Mouse (Mus musculus) intestine, embryonic 14.5 days (tissue): Measurements from ENCODE around the gene Zkscan3. TPM values are rescaled to one million over a fixed set of nuclear protein-coding genes. Genes with fewer than 3 reads are reported as not detected.
A peak's percentile ranks its signal among the peaks of the same experiment; 100 is the strongest.
"Not testable (repeated sequence)": the region's sequence is repeated elsewhere in the genome, so short reads cannot be mapped to it uniquely, and the experiment has no call there.

Experiments
- ATAC-seq: fragments of 200-750 bp; cut with Nextera tagmentation; replicated peaks from 2 replicates; pipeline ENCODE4 v1.8.0; 2017; ENCODE audit warnings: low read depth, moderate number of reproducible peaks, moderate TSS enrichment, moderate library complexity; ENCODE audit not compliant: low FRiP score, low TSS enrichment
- DNase-seq: peaks from one replicate; pipeline ENCODE4 v3.0.0-alpha.2; 2018; ENCODE audit warnings: low spot score
- H3K27ac ChIP-seq: fragments of 300-500 bp; sonication (generic); 2 replicates; pipeline ENCODE4 v1.5.1; 2014; ENCODE audit warnings: low read depth, mild to moderate bottlenecking, control low read depth
- H3K27me3 ChIP-seq: fragments of 300-500 bp; sonication (generic); replicated peaks from 2 replicates; pipeline ENCODE4 v1.6.1; 2014; ENCODE audit warnings: low read length, control low read depth; ENCODE audit not compliant: control insufficient read depth, insufficient read depth
- H3K36me3 ChIP-seq: fragments of 300-500 bp; sonication (generic); 2 replicates; pipeline ENCODE4 v1.6.1; 2014; ENCODE audit warnings: low read length, control low read depth; ENCODE audit not compliant: control insufficient read depth, insufficient read depth
- H3K4me1 ChIP-seq: fragments of 300-500 bp; sonication (generic); replicated peaks from 2 replicates; pipeline ENCODE4 v1.6.1; 2014; ENCODE audit warnings: low read length, control low read depth, mixed read lengths; ENCODE audit not compliant: control insufficient read depth, insufficient read depth
- H3K4me2 ChIP-seq: fragments of 300-500 bp; sonication (generic); 2 replicates; pipeline ENCODE4 v1.6.1; 2014; ENCODE audit warnings: low read length
- H3K4me3 ChIP-seq: fragments of 300-500 bp; sonication (generic); 2 replicates; pipeline ENCODE4 v1.5.1; 2014; ENCODE audit warnings: low read depth, low read length, control low read depth, mixed read lengths
- H3K9ac ChIP-seq: fragments of 300-500 bp; sonication (generic); 2 replicates; pipeline ENCODE4 v1.6.1; 2014; ENCODE audit warnings: mild to moderate bottlenecking, low read length
- H3K9me3 ChIP-seq: fragments of 300-500 bp; sonication (generic); 2 replicates; pipeline ENCODE4 v1.6.1; 2016; ENCODE audit warnings: low read length, control low read depth; ENCODE audit not compliant: control insufficient read depth
- WGBS: fragments of 180-500 bp; shearing (Covaris S2); extraction: QIAGEN DNeasy Blood & Tissue Kit; methylation state at CpG from one replicate; pipeline ENCODE4 v1.1.7; 2014; 5-methylcytosine and 5-hydroxymethylcytosine counted together
- polyA plus RNA-seq: library from polyadenylated mRNA; unstranded; fragments of >200 nt; fragmentation: Nextera tagmentation; extraction: Ambion mirVana; gene quantifications from 2 replicates; pipeline ENCODE4 v1.2.1, GENCODE M21; 2014

Zkscan3 gene
- polyA plus RNA-seq, 1 experiment from 2014 or later: 72.2 TPM

GRCm38 (mm10) chr13:21407341-21407740 lies 4.8 kb upstream of the Zkscan3 start:
- no peaks in the 10 kb centered on the region for H3K27me3 ChIP-seq
- peaks cover 7% of the 10 kb centered on the region; the same call in 1 of the 2 replicates for H3K4me1 ChIP-seq
- H3K36me3 ChIP-seq: no peaks in the 10 kb centered on the region
- no peak overlapping the region for H3K4me3 ChIP-seq
- 78% methylated on average over 11 of the region's 11 CpGs for WGBS
- H3K4me2 ChIP-seq: peak overlapping the region; percentile 77
- H3K9me3 ChIP-seq: no peaks in the 10 kb centered on the region
- no peak overlapping the region for H3K27ac ChIP-seq
- H3K9ac ChIP-seq: no peak overlapping the region
- ATAC-seq (no peak), DNase-seq (no peak)

- Histone ChIP-seq H3K4me1 (peaks cover 13% of the 10 kb centered on the region; the same call in 1 of the 2 replicates), H3K27me3 (no peaks in the 10 kb centered on the region), H3K27ac (no peak overlapping the region), H3K4me3 (peak overlapping the region; percentile 83), H3K9me3 (no peaks in the 10 kb centered on the region), H3K9ac (peak overlapping the region; percentile 90), H3K4me2 (peak overlapping the region; percentile 67), H3K36me3 (peaks cover 14% of the 10 kb centered on the region; the same call in 1 of the 2 replicates)
- ATAC-seq (no peak), DNase-seq (no peak)
- 0% methylated on average over 2 of the region's 2 CpGs for WGBS
These were observed 293 bp upstream of the Zkscan3 start for GRCm38 (mm10) chr13:21402848-21403247.

GRCm38 (mm10) chr13:21401636-21402286 lies 794 bp downstream of the Zkscan3 start:
- Histone ChIP-seq H3K27ac (peak overlapping the region; percentile 64; the same call in 1 of the 2 replicates), H3K9me3 (no peaks in the 10 kb centered on the region), H3K4me2 (peak overlapping the region; percentile 67), H3K4me3 (peak overlapping the region; percentile 83), H3K9ac (peak overlapping the region; percentile 90), H3K27me3 (no peaks in the 10 kb centered on the region), H3K4me1 (0 out of 2 replicates have a peak, but pooled peaks cover 9% of the 10 kb centered on the region), H3K36me3 (peaks cover 14% of the 10 kb centered on the region; the same call in 1 of the 2 replicates)
- ATAC-seq (peak; percentile 42), DNase-seq (no peak)
- WGBS: 10% methylated on average over 12 of the region's 12 CpGs

GRCm38 (mm10) chr13:21401166-21401565 lies 1.4 kb downstream of the Zkscan3 start:
- Histone ChIP-seq H3K9ac (peak overlapping the region; percentile 90), H3K36me3 (peaks cover 18% of the 10 kb centered on the region; the same call in 1 of the 2 replicates), H3K27me3 (no peaks in the 10 kb centered on the region), H3K4me2 (peak overlapping the region; percentile 67), H3K4me3 (peak overlapping the region; percentile 83), H3K4me1 (0 out of 2 replicates have a peak, but pooled peaks cover 9% of the 10 kb centered on the region), H3K27ac (no peak overlapping the region), H3K9me3 (no peaks in the 10 kb centered on the region)
- DNase-seq (no peak), ATAC-seq (no peak)
- 71% methylated on average over 3 of the region's 3 CpGs for WGBS

- WGBS: 84% methylated on average over 2 of the region's 2 CpGs
- ATAC-seq (no peak), DNase-seq (no peak)
- no peak overlapping the region for H3K4me2 ChIP-seq
- no peak overlapping the region for H3K27ac ChIP-seq
- H3K36me3 ChIP-seq: peaks cover 49% of the 10 kb centered on the region
- H3K4me3 ChIP-seq: no peak overlapping the region
- no peaks in the 10 kb centered on the region for H3K27me3 ChIP-seq
- H3K9ac ChIP-seq: no peak overlapping the region
- no peaks in the 10 kb centered on the region for H3K9me3 ChIP-seq
- H3K4me1 ChIP-seq: 0 out of 2 replicates have a peak, but pooled peaks cover 9% of the 10 kb centered on the region
These were observed 5.1 kb downstream of the Zkscan3 start for GRCm38 (mm10) chr13:21397486-21397885.

- H3K27me3 ChIP-seq, H3K27ac ChIP-seq, H3K9me3 ChIP-seq, DNase-seq, H3K4me1 ChIP-seq, H3K9ac ChIP-seq, H3K4me2 ChIP-seq, H3K4me3 ChIP-seq: not testable (repeated sequence)
- 94% methylated on average over 18 of the region's 18 CpGs for WGBS
- peaks cover 63% of the 10 kb centered on the region for H3K36me3 ChIP-seq
- ATAC-seq: 0 out of 2 replicates have a peak, but pooled peaks have one; percentile 62
These were observed 6.5 kb downstream of the Zkscan3 start for GRCm38 (mm10) chr13:21396048-21396447.

GRCm38 (mm10) chr13:21395623-21396022 lies 6.9 kb downstream of the Zkscan3 start:
- H3K36me3 ChIP-seq: peaks cover 67% of the 10 kb centered on the region

GRCm38 (mm10) chr13:21395211-21395610 lies 7.3 kb downstream of the Zkscan3 start:
- H3K9me3 ChIP-seq: no peaks in the 10 kb centered on the region
- 95% methylated on average over 1 of the region's 1 CpGs for WGBS
- no peaks in the 10 kb centered on the region for H3K27me3 ChIP-seq
- no peak for DNase-seq
- H3K27ac ChIP-seq: no peak overlapping the region
- H3K4me2 ChIP-seq: no peak overlapping the region
- H3K4me1 ChIP-seq: no peaks in the 10 kb centered on the region
- H3K9ac ChIP-seq: no peak overlapping the region
- ATAC-seq: no peak
- H3K36me3 ChIP-seq: peaks cover 69% of the 10 kb centered on the region
- H3K4me3 ChIP-seq: no peak overlapping the region

More at GRCm38 (mm10) chr13:21395623-21396022, 6.9 kb downstream of the Zkscan3 start:
- DNase-seq (no peak), ATAC-seq (no peak)
- 95% methylated on average over 6 of the region's 6 CpGs for WGBS
- H3K9me3 ChIP-seq: no peaks in the 10 kb centered on the region
- no peak overlapping the region for H3K9ac ChIP-seq
- no peaks in the 10 kb centered on the region for H3K4me1 ChIP-seq
- no peaks in the 10 kb centered on the region for H3K27me3 ChIP-seq
- no peak overlapping the region for H3K27ac ChIP-seq
- no peak overlapping the region for H3K4me2 ChIP-seq
- H3K4me3 ChIP-seq: no peak overlapping the region

GRCm38 (mm10) chr13:21377773-21378172 lies 24.8 kb downstream of the Zkscan3 start:
- H3K9me3 ChIP-seq: no peaks in the 10 kb centered on the region
- 0 out of 2 replicates have a peak, but pooled peaks cover 3% of the 10 kb centered on the region for H3K36me3 ChIP-seq
- no peak for DNase-seq
- no peak overlapping the region for H3K9ac ChIP-seq
- WGBS: 79% methylated on average over 2 of the region's 2 CpGs
- H3K4me3 ChIP-seq: no peak overlapping the region
- H3K27me3 ChIP-seq: no peaks in the 10 kb centered on the region
- H3K4me2 ChIP-seq: no peak overlapping the region
- no peaks in the 10 kb centered on the region for H3K4me1 ChIP-seq
- no peak overlapping the region for H3K27ac ChIP-seq
- ATAC-seq: no peak
